Mouse (Mus musculus) MEL (cell line): ENCODE results near the gene Enkur. TPM values are rescaled to one million over a fixed set of nuclear protein-coding genes. Genes with fewer than 3 reads are reported as not detected.

Source experiments
- DNase-seq: peaks from one replicate; pipeline ENCODE4 v3.0.0; 2011; ENCODE audit warnings: low read depth, low spot score
- H3K27ac ChIP-seq: 2 replicates; pipeline ENCODE4 v1.5.1; 2012; ENCODE audit warnings: low read depth, mild to moderate bottlenecking, control low read depth, low read length, moderate library complexity; ENCODE audit not compliant: control insufficient read depth
- H3K27me3 ChIP-seq, 2 experiments: fragments of 150-350 bp in 1 of 2; sonication (generic) in 1 of 2; 2 replicates each; pipeline ENCODE4 v1.6.1; 2012; ENCODE audit warnings: low read length in 2 of 2, mild to moderate bottlenecking in 2 of 2, improper control_type of control experiment in 1 of 2, moderate library complexity in 1 of 2; ENCODE audit not compliant: insufficient read depth in 2 of 2, control insufficient read depth in 1 of 2
- H3K36me3 ChIP-seq, 2 experiments: 2 replicates each; pipeline ENCODE4 v1.6.1; 2012 to 2014; ENCODE audit warnings: low read length in 2 of 2, improper control_type of control experiment in 1 of 2, inconsistent platforms in 1 of 2, mild to moderate bottlenecking in 1 of 2; ENCODE audit not compliant: insufficient read depth in 2 of 2, control insufficient read depth in 1 of 2
- H3K4me1 ChIP-seq, 2 experiments: fragments of 150-350 bp in 1 of 2; sonication (generic) in 1 of 2; 2 replicates each; pipeline ENCODE4 v1.6.1; 2012; ENCODE audit warnings: low read length in 2 of 2, improper control_type of control experiment in 1 of 2, mild to moderate bottlenecking in 1 of 2; ENCODE audit not compliant: insufficient read depth in 2 of 2, control insufficient read depth in 1 of 2
- H3K4me3 ChIP-seq, 2 experiments: fragments of 150-350 bp in 1 of 2; sonication (generic) in 1 of 2; 2 replicates each; pipeline ENCODE4 v1.5.1; 2012; ENCODE audit warnings: low read depth in 2 of 2, low read length in 2 of 2, mild to moderate bottlenecking in 2 of 2, moderate library complexity in 2 of 2, control low read depth in 1 of 2, improper control_type of control experiment in 1 of 2; ENCODE audit not compliant: control insufficient read depth in 1 of 2, insufficient read depth in 1 of 2
- H3K79me2 ChIP-seq: 2 replicates; pipeline ENCODE4 v1.6.1; 2012; ENCODE audit warnings: mild to moderate bottlenecking, low read length, moderate library complexity; ENCODE audit not compliant: control insufficient read depth, poor library complexity, insufficient read depth
- H3K9ac ChIP-seq: 2 replicates; pipeline ENCODE4 v1.6.1; 2012; ENCODE audit warnings: low read depth, mild to moderate bottlenecking, control low read depth, low read length, moderate library complexity; ENCODE audit not compliant: control insufficient read depth, poor library complexity, severe bottlenecking
- H3K9me3 ChIP-seq: fragments of 150-350 bp; sonication (generic); replicated peaks from 2 replicates; pipeline ENCODE4 v1.6.1; 2012; ENCODE audit warnings: mild to moderate bottlenecking, low read length, improper control_type of control experiment, moderate library complexity; ENCODE audit not compliant: insufficient read depth
- BHLHE40 ChIP-seq: IDR thresholded peaks from 2 replicates; pipeline ENCODE4 v1.6.1; 2012; ENCODE audit warnings: low read depth, mild to moderate bottlenecking, inconsistent platforms, low read length, improper control_type of control experiment, borderline replicate concordance
- CTCF ChIP-seq, 3 experiments: IDR thresholded peaks in 2 of 3; conservative IDR thresholded peaks in 1 of 3; 2 replicates each; pipeline ENCODE4 v1.5.1; 2011 to 2012; ENCODE audit warnings: low read length in 3 of 3, low read depth in 2 of 3, mild to moderate bottlenecking in 2 of 3, improper control_type of control experiment in 1 of 3, inconsistent platforms in 1 of 3, mixed read lengths in 1 of 3, moderate library complexity in 1 of 3; ENCODE audit not compliant: control insufficient read depth in 1 of 3, insufficient read depth in 1 of 3, poor library complexity in 1 of 3, severe bottlenecking in 1 of 3
- ELF1 ChIP-seq: IDR thresholded peaks from 2 replicates; pipeline ENCODE4 v1.6.1; 2014; ENCODE audit warnings: low read depth, mild to moderate bottlenecking, inconsistent platforms, low read length, improper control_type of control experiment, moderate library complexity
- EP300 ChIP-seq, 2 experiments: IDR thresholded peaks; 2 replicates each; pipeline ENCODE4 v1.6.1; 2011; ENCODE audit warnings: improper control_type of control experiment in 2 of 2, low read length in 2 of 2, low read depth in 1 of 2, mild to moderate bottlenecking in 1 of 2
- GABPA ChIP-seq: IDR thresholded peaks from 2 replicates; pipeline ENCODE4 v1.6.1; 2012; ENCODE audit warnings: low read depth, mild to moderate bottlenecking, inconsistent platforms, low read length, improper control_type of control experiment, moderate library complexity
- GATA1 ChIP-seq: IDR thresholded peaks from 2 replicates; pipeline ENCODE4 v1.6.1; 2011; ENCODE audit warnings: low read depth, low read length, improper control_type of control experiment
- MAFK ChIP-seq: IDR thresholded peaks from 2 replicates; pipeline ENCODE4 v1.6.1; 2011; ENCODE audit warnings: low read depth, mild to moderate bottlenecking, low read length, improper control_type of control experiment, borderline replicate concordance
- MAZ ChIP-seq: IDR thresholded peaks from 2 replicates; pipeline ENCODE4 v1.6.1; 2012; ENCODE audit warnings: low read depth, mild to moderate bottlenecking, inconsistent platforms, low read length, improper control_type of control experiment
- MEF2A ChIP-seq: IDR thresholded peaks from 2 replicates; pipeline ENCODE4 v1.6.1; 2014; ENCODE audit warnings: low read depth, mild to moderate bottlenecking, inconsistent platforms, low read length, improper control_type of control experiment; ENCODE audit not compliant: poor library complexity, insufficient replicate concordance, severe bottlenecking; ENCODE audit errors: extremely low read depth
- MYC ChIP-seq: IDR thresholded peaks from 2 replicates; pipeline ENCODE4 v1.6.1; 2011; ENCODE audit warnings: low read depth, mild to moderate bottlenecking, low read length, improper control_type of control experiment, moderate library complexity
- NELFE ChIP-seq: IDR thresholded peaks from 2 replicates; pipeline ENCODE4 v1.6.1; 2011; ENCODE audit warnings: low read depth, low read length, improper control_type of control experiment
- POLR2AphosphoS2 ChIP-seq: IDR thresholded peaks from 2 replicates; pipeline ENCODE4 v1.6.1; 2011; ENCODE audit warnings: low read length, improper control_type of control experiment
- RAD21 ChIP-seq: IDR thresholded peaks from 2 replicates; pipeline ENCODE4 v1.6.1; 2011; ENCODE audit warnings: mild to moderate bottlenecking, low read depth, low read length, improper control_type of control experiment
- RCOR1 ChIP-seq: IDR thresholded peaks from 2 replicates; pipeline ENCODE4 v1.6.1; 2012; ENCODE audit warnings: low read depth, mild to moderate bottlenecking, inconsistent platforms, low read length, improper control_type of control experiment
- SMC3 ChIP-seq: IDR thresholded peaks from 2 replicates; pipeline ENCODE4 v1.6.1; 2011; ENCODE audit warnings: low read depth, low read length, improper control_type of control experiment
- TBP ChIP-seq: IDR thresholded peaks from 2 replicates; pipeline ENCODE4 v1.8.0; 2011; ENCODE audit warnings: low read depth, low read length, improper control_type of control experiment
- TCF12 ChIP-seq: IDR thresholded peaks from 2 replicates; pipeline ENCODE4 v1.6.1; 2014; ENCODE audit warnings: low read depth, mild to moderate bottlenecking, inconsistent platforms, low read length, improper control_type of control experiment, moderate library complexity
- UBTF ChIP-seq: IDR thresholded peaks from 2 replicates; pipeline ENCODE4 v1.6.1; 2012; ENCODE audit warnings: low read depth, mild to moderate bottlenecking, inconsistent platforms, low read length, improper control_type of control experiment, moderate library complexity, borderline replicate concordance; ENCODE audit not compliant: insufficient read depth
- USF1 ChIP-seq: IDR thresholded peaks from 2 replicates; pipeline ENCODE4 v1.6.1; 2014; ENCODE audit warnings: low read depth, mild to moderate bottlenecking, inconsistent platforms, low read length, improper control_type of control experiment, moderate library complexity
- USF2 ChIP-seq, 2 experiments: IDR thresholded peaks; 2 replicates each; pipeline ENCODE4 v1.6.1; 2011 to 2012; ENCODE audit warnings: improper control_type of control experiment in 2 of 2, low read length in 2 of 2, borderline replicate concordance in 1 of 2, inconsistent platforms in 1 of 2, low read depth in 1 of 2, mild to moderate bottlenecking in 1 of 2; ENCODE audit not compliant: insufficient read depth in 1 of 2
- ZKSCAN1 ChIP-seq: IDR thresholded peaks from 2 replicates; pipeline ENCODE4 v1.6.1; 2012; ENCODE audit warnings: low read depth, mild to moderate bottlenecking, inconsistent platforms, low read length, improper control_type of control experiment, moderate library complexity
- ZMIZ1 ChIP-seq: IDR thresholded peaks from 2 replicates; pipeline ENCODE4 v1.6.1; 2012; ENCODE audit warnings: low read depth, mild to moderate bottlenecking, inconsistent platforms, low read length, improper control_type of control experiment, moderate library complexity
- polyA plus RNA-seq, 2 experiments: library from polyadenylated mRNA; stranded (reverse) in 1 of 2; unstranded in 1 of 2; fragments of >175 nt in 1 of 2; fragments of >200 nt in 1 of 2; gene quantifications; 2 replicates each; pipeline versions ENCODE4 v1.2.1 to v1.2.4; 2012; ENCODE audit warnings: low replicate concordance in 2 of 2, low read depth in 1 of 2; ENCODE audit not compliant: insufficient read length in 2 of 2, insufficient read depth in 1 of 2, missing spikeins in 1 of 2
- total RNA-seq: library from RNA; depleted of rRNA; stranded (reverse); fragments of 300-350 nt; gene quantifications from 2 replicates; pipeline ENCODE4 v1.2.3, GENCODE M21; 2012

The Enkur gene
- total and polyA plus RNA-seq, 3 experiments = not detected

DNA sequence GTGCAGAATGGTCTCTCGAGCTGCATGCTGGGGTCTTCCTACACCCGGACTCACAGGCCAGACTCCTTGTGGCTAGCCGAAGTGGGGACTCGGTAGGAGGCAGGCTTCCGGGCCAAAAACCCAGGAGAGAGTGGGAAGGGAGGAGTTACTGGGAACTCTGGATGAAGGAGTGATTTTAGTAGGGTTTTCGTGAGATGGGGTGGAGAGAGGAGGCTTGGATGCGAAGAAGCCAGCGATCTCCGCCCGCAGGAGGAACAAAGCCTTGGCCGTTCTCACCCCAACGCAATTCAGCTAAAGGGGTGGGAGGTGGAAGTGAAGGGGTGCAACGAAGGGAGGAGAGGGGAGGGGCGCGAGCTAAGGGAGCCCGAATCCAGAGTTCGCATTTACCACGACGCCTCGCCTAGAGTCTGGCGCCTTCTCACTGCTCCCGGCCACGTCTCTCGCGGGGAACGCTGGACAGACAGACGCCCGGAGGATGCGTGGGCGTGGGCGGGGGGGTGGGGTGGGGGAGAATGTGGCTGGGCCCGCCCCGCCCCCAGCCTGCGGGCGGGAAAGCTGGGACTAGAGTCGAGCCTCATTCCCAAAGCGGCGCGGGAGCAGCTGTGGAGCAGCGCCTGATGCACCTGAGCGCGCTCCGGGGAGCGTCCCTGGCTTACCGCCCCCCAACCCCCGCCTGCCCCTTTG lies 63.5 kb downstream of the Enkur start:
- DNase-seq = no peak
- Histone ChIP-seq H3K27ac (no peak overlapping the region), H3K4me1 (no peaks in the 10 kb centered on the region), H3K36me3 (no peaks in the 10 kb centered on the region), H3K27me3 (no peaks in the 10 kb centered on the region), H3K4me3 (no peak overlapping the region), H3K79me2 (no peaks in the 10 kb centered on the region), H3K9ac (no peak overlapping the region), H3K9me3 (no peaks in the 10 kb centered on the region)
- no peak for TF ChIP-seq UBTF
- TF ChIP-seq USF2 (IDR thresholded peaks at IDR 0.05; ENCODE audit: borderline replicate concordance in 1 of 2, insufficient read depth in 1 of 2, low read depth in 1 of 2, low read length in 2 of 2) = no peak
- no peak for TF ChIP-seq ELF1
- TF ChIP-seq NELFE = no peak
- no peak for TF ChIP-seq MYC
- TF ChIP-seq GABPA = no peak
- no peak for TF ChIP-seq GATA1
- no peak for TF ChIP-seq ZKSCAN1
- no peak for TF ChIP-seq RAD21
- no peak for TF ChIP-seq SMC3
- TF ChIP-seq CTCF (IDR thresholded peaks at IDR 0.05 in 2 of 3, conservative IDR thresholded peaks at IDR 0.05 in 1 of 3; ENCODE audit: control insufficient read depth in 1 of 3, insufficient read depth in 1 of 3, low read depth in 2 of 3, low read length in 3 of 3, poor library complexity in 1 of 3, severe bottlenecking in 1 of 3) = no peak
- TF ChIP-seq RCOR1 = no peak
- no peak for TF ChIP-seq POLR2AphosphoS2
- TF ChIP-seq TCF12 = no peak
- no peak for TF ChIP-seq BHLHE40

DNA sequence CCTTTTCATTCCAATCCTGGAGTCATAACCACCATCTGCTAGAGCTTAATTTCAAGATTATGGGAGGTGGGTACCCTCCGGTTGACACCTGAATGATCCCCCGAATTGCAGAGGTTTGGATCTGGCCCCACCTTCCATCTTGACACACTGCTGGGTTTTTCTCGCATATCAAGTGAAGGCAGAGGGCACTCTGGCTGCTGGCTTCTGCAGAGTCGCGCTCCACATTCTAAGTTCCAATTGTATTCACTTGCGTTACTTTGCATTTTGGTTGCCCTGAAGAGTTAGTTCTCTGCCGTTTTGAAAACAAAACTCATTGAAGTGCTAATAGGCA lies 64.0 kb downstream of the Enkur start:
- DNase-seq = no peak
- no peak overlapping the region for H3K27ac ChIP-seq
- no peaks in the 10 kb centered on the region for H3K36me3 ChIP-seq
- H3K79me2 ChIP-seq = no peaks in the 10 kb centered on the region
- no peak overlapping the region for H3K9ac ChIP-seq
- TF ChIP-seq ZMIZ1 = no peak
- no peak for TF ChIP-seq SMC3
- TF ChIP-seq USF1 = no peak
- no peak for TF ChIP-seq TBP
- no peak for TF ChIP-seq MAZ
- no peak for TF ChIP-seq CTCF (IDR thresholded peaks at IDR 0.05 in 2 of 3, conservative IDR thresholded peaks at IDR 0.05 in 1 of 3; ENCODE audit: control insufficient read depth in 1 of 3, insufficient read depth in 1 of 3, low read depth in 2 of 3, low read length in 3 of 3, poor library complexity in 1 of 3, severe bottlenecking in 1 of 3)
- no peak for TF ChIP-seq RAD21
- TF ChIP-seq MEF2A = no peak
- no peak for TF ChIP-seq MAFK
- no peak for TF ChIP-seq ZKSCAN1
- TF ChIP-seq GATA1 = no peak
- no peak for TF ChIP-seq EP300 (IDR thresholded peaks at IDR 0.05; ENCODE audit: low read depth in 1 of 2, low read length in 2 of 2)
- H3K9me3 ChIP-seq = no peaks in the 10 kb centered on the region
- H3K27me3 ChIP-seq = no peaks in the 10 kb centered on the region
- no peak overlapping the region for H3K4me3 ChIP-seq
- H3K4me1 ChIP-seq = no peaks in the 10 kb centered on the region
